Mouse (Mus musculus): ENCODE data around the gene Erv3. TPM values are rescaled to one million over a fixed set of nuclear protein-coding genes. Genes with fewer than 3 reads are reported as not detected.

Gene Erv3
- polyA plus RNA-seq, 1 experiment from 2014 or later: not detected

- H3K9ac ChIP-seq (replicated peaks; ENCODE audit: low read depth, low read length): no peak overlapping the region
These were observed 17.2 kb upstream of the Erv3 start for GRCm38 (mm10) chr2:131876551-131877265.

GRCm38 (mm10) chr2:131873376-131873775, 13.8 kb upstream of the Erv3 start:
- no peaks in the 10 kb centered on the region for H3K36me3 ChIP-seq (ENCODE audit: control insufficient read depth, insufficient read depth, low read length)
- no peak overlapping the region for H3K9ac ChIP-seq (replicated peaks; ENCODE audit: low read depth, low read length)
- no peaks in the 10 kb centered on the region for H3K9me3 ChIP-seq (ENCODE audit: control insufficient read depth, low read length)
- 68% methylated on average over 1 of the region's 1 CpGs for WGBS
- no peak for ATAC-seq (ENCODE audit: low read depth)
- H3K4me3 ChIP-seq (ENCODE audit: low read depth, low read length): no peak overlapping the region
- no peak overlapping the region for H3K27ac ChIP-seq (ENCODE audit: low read depth, low read length)
- no peak overlapping the region for H3K4me2 ChIP-seq (ENCODE audit: low read depth, low read length)
- H3K4me1 ChIP-seq (ENCODE audit: control insufficient read depth, insufficient read depth, low read length): no peaks in the 10 kb centered on the region
- no peaks in the 10 kb centered on the region for H3K27me3 ChIP-seq (ENCODE audit: control insufficient read depth, insufficient read depth, low read length)

More at GRCm38 (mm10) chr2:131876551-131877265, 17.2 kb upstream of the Erv3 start:
- Histone ChIP-seq H3K4me3 (ENCODE audit: low read depth, low read length) (no peak overlapping the region), H3K27ac (ENCODE audit: low read depth, low read length) (no peak overlapping the region), H3K4me2 (ENCODE audit: low read depth, low read length) (no peak overlapping the region), H3K4me1 (ENCODE audit: control insufficient read depth, insufficient read depth, low read length) (no peaks in the 10 kb centered on the region), H3K36me3 (ENCODE audit: control insufficient read depth, insufficient read depth, low read length) (no peaks in the 10 kb centered on the region), H3K9me3 (ENCODE audit: control insufficient read depth, low read length) (no peaks in the 10 kb centered on the region), H3K27me3 (ENCODE audit: control insufficient read depth, insufficient read depth, low read length) (no peaks in the 10 kb centered on the region)
- no peak for ATAC-seq (ENCODE audit: low read depth)
- 96% methylated on average over 7 of the region's 7 CpGs for WGBS

GRCm38 (mm10) chr2:131868983-131869382, 9.4 kb upstream of the Erv3 start:
- 94% methylated on average over 5 of the region's 5 CpGs for WGBS
- no peak for ATAC-seq (ENCODE audit: low read depth)
- Histone ChIP-seq H3K4me3 (ENCODE audit: low read depth, low read length) (no peak overlapping the region), H3K27ac (ENCODE audit: low read depth, low read length) (no peak overlapping the region), H3K36me3 (ENCODE audit: control insufficient read depth, insufficient read depth, low read length) (no peaks in the 10 kb centered on the region), H3K4me2 (ENCODE audit: low read depth, low read length) (no peak overlapping the region), H3K9ac (replicated peaks; ENCODE audit: low read depth, low read length) (no peak overlapping the region), H3K4me1 (ENCODE audit: control insufficient read depth, insufficient read depth, low read length) (no peaks in the 10 kb centered on the region), H3K9me3 (ENCODE audit: control insufficient read depth, low read length) (no peaks in the 10 kb centered on the region), H3K27me3 (ENCODE audit: control insufficient read depth, insufficient read depth, low read length) (no peaks in the 10 kb centered on the region)

GRCm38 (mm10) chr2:131866676-131867075, 7.1 kb upstream of the Erv3 start:
- no peaks in the 10 kb centered on the region for H3K27me3 ChIP-seq (ENCODE audit: control insufficient read depth, insufficient read depth, low read length)
- ATAC-seq (ENCODE audit: low read depth): no peak
- H3K9me3 ChIP-seq (ENCODE audit: control insufficient read depth, low read length): no peaks in the 10 kb centered on the region
- H3K36me3 ChIP-seq (ENCODE audit: control insufficient read depth, insufficient read depth, low read length): no peaks in the 10 kb centered on the region
- H3K4me1 ChIP-seq (ENCODE audit: control insufficient read depth, insufficient read depth, low read length): no peaks in the 10 kb centered on the region
- H3K9ac ChIP-seq (replicated peaks; ENCODE audit: low read depth, low read length): no peak overlapping the region
- H3K4me2 ChIP-seq (ENCODE audit: low read depth, low read length): no peak overlapping the region
- no peak overlapping the region for H3K4me3 ChIP-seq (ENCODE audit: low read depth, low read length)
- no peak overlapping the region for H3K27ac ChIP-seq (ENCODE audit: low read depth, low read length)

- Histone ChIP-seq H3K9ac (replicated peaks; ENCODE audit: low read depth, low read length) (no peak overlapping the region), H3K4me3 (ENCODE audit: low read depth, low read length) (no peak overlapping the region), H3K27me3 (ENCODE audit: control insufficient read depth, insufficient read depth, low read length) (no peaks in the 10 kb centered on the region), H3K4me1 (ENCODE audit: control insufficient read depth, insufficient read depth, low read length) (no peaks in the 10 kb centered on the region), H3K36me3 (ENCODE audit: control insufficient read depth, insufficient read depth, low read length) (no peaks in the 10 kb centered on the region), H3K4me2 (ENCODE audit: low read depth, low read length) (no peak overlapping the region), H3K27ac (ENCODE audit: low read depth, low read length) (no peak overlapping the region), H3K9me3 (ENCODE audit: control insufficient read depth, low read length) (no peaks in the 10 kb centered on the region)
- no peak for ATAC-seq (ENCODE audit: low read depth)
- WGBS: 91% methylated on average over 2 of the region's 2 CpGs
These were observed 4.8 kb upstream of the Erv3 start for GRCm38 (mm10) chr2:131864262-131864796.

- H3K4me2 ChIP-seq (ENCODE audit: low read depth, low read length): no peak overlapping the region
- ATAC-seq (ENCODE audit: low read depth): 0 out of 2 replicates have a peak, but pooled peaks have one; percentile 9
- H3K36me3 ChIP-seq (ENCODE audit: control insufficient read depth, insufficient read depth, low read length): no peaks in the 10 kb centered on the region
- no peak overlapping the region for H3K27ac ChIP-seq (ENCODE audit: low read depth, low read length)
- H3K9me3 ChIP-seq (ENCODE audit: control insufficient read depth, low read length): no peaks in the 10 kb centered on the region
- H3K4me1 ChIP-seq (ENCODE audit: control insufficient read depth, insufficient read depth, low read length): no peaks in the 10 kb centered on the region
- no peak overlapping the region for H3K9ac ChIP-seq (replicated peaks; ENCODE audit: low read depth, low read length)
- 81% methylated on average over 3 of the region's 3 CpGs for WGBS
- no peak overlapping the region for H3K4me3 ChIP-seq (ENCODE audit: low read depth, low read length)
- no peaks in the 10 kb centered on the region for H3K27me3 ChIP-seq (ENCODE audit: control insufficient read depth, insufficient read depth, low read length)
These were observed 3.9 kb upstream of the Erv3 start for GRCm38 (mm10) chr2:131863472-131863871.

- no peak overlapping the region for H3K4me2 ChIP-seq (ENCODE audit: low read depth, low read length)
- H3K36me3 ChIP-seq (ENCODE audit: control insufficient read depth, insufficient read depth, low read length): no peaks in the 10 kb centered on the region
- H3K9me3 ChIP-seq (ENCODE audit: control insufficient read depth, low read length): no peaks in the 10 kb centered on the region
- H3K4me3 ChIP-seq (ENCODE audit: low read depth, low read length): no peak overlapping the region
- H3K9ac ChIP-seq (replicated peaks; ENCODE audit: low read depth, low read length): no peak overlapping the region
- ATAC-seq (ENCODE audit: low read depth): peak; percentile 87
- peak overlapping the region; percentile 8; the same call in 1 of the 2 replicates for H3K27ac ChIP-seq (ENCODE audit: low read depth, low read length)
- H3K27me3 ChIP-seq (ENCODE audit: control insufficient read depth, insufficient read depth, low read length): no peaks in the 10 kb centered on the region
- WGBS: 24% methylated on average over 3 of the region's 3 CpGs
- H3K4me1 ChIP-seq (ENCODE audit: control insufficient read depth, insufficient read depth, low read length): no peaks in the 10 kb centered on the region
These were observed 3.2 kb upstream of the Erv3 start for GRCm38 (mm10) chr2:131862617-131863275.

- ATAC-seq (ENCODE audit: low read depth): no peak
- Histone ChIP-seq H3K4me3 (ENCODE audit: low read depth, low read length) (no peak overlapping the region), H3K9ac (replicated peaks; ENCODE audit: low read depth, low read length) (no peak overlapping the region), H3K4me1 (ENCODE audit: control insufficient read depth, insufficient read depth, low read length) (no peaks in the 10 kb centered on the region), H3K4me2 (ENCODE audit: low read depth, low read length) (no peak overlapping the region), H3K9me3 (ENCODE audit: control insufficient read depth, low read length) (no peaks in the 10 kb centered on the region), H3K27me3 (ENCODE audit: control insufficient read depth, insufficient read depth, low read length) (no peaks in the 10 kb centered on the region), H3K36me3 (ENCODE audit: control insufficient read depth, insufficient read depth, low read length) (no peaks in the 10 kb centered on the region), H3K27ac (ENCODE audit: low read depth, low read length) (no peak overlapping the region)
These were observed 1.7 kb downstream of the Erv3 start for GRCm38 (mm10) chr2:131857838-131858237.

GRCm38 (mm10) chr2:131853719-131854118, 5.8 kb downstream of the Erv3 start:
- no peak overlapping the region for H3K9ac ChIP-seq (replicated peaks; ENCODE audit: low read depth, low read length)
- H3K4me2 ChIP-seq (ENCODE audit: low read depth, low read length): no peak overlapping the region
- no peak overlapping the region for H3K4me3 ChIP-seq (ENCODE audit: low read depth, low read length)
- no peaks in the 10 kb centered on the region for H3K27me3 ChIP-seq (ENCODE audit: control insufficient read depth, insufficient read depth, low read length)
- H3K9me3 ChIP-seq (ENCODE audit: control insufficient read depth, low read length): no peaks in the 10 kb centered on the region
- no peak overlapping the region for H3K27ac ChIP-seq (ENCODE audit: low read depth, low read length)
- H3K4me1 ChIP-seq (ENCODE audit: control insufficient read depth, insufficient read depth, low read length): no peaks in the 10 kb centered on the region
- no peaks in the 10 kb centered on the region for H3K36me3 ChIP-seq (ENCODE audit: control insufficient read depth, insufficient read depth, low read length)
- no peak for ATAC-seq (ENCODE audit: low read depth)
- 74% methylated on average over 4 of the region's 4 CpGs for WGBS

Measured in neural tube, embryonic 14.5 days (tissue).